Mouse (Mus musculus) forelimb bud, embryonic 11.5 days (tissue): ENCODE results near the gene Il17re.

Source experiments
- DNase-seq: peaks from one replicate; pipeline ENCODE4 v3.0.0-alpha.2; 2012; ENCODE audit warnings: low read depth, low spot score

The Il17re gene

DNA sequence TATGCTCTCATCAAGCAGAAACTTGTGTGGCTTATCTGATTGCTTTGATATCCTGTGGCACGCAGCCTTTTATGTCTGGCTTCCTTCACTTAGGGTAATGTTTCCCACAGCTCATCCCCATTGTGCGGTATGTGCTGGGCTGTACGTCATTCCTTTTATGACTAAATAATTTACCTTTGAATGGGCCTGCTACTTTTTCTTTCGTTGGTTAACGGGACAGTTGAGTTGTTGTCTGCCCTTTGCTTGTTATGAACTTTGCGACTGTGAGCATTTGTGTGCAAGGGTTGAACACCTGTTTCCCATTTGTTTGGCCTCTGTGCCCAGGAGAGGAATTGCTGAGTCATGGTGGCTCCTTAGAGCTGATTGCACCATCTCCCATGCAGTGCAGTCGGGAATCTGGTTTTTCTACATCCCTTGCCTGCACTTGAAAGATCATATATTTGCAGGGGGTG lies 28.9 kb downstream of the Il17re start:
- DNase-seq = peak; percentile 81

- DNase-seq = no peak
Observed at GRCm38 (mm10) chr6:113489410-113489809, 31.1 kb downstream of the Il17re start.

- no peak for DNase-seq
Observed at GRCm38 (mm10) chr6:113492101-113492864, 34.0 kb downstream of the Il17re start.

GRCm38 (mm10) chr6:113494258-113494788 lies 36.0 kb downstream of the Il17re start:
- DNase-seq = peak; percentile 75

- no peak for DNase-seq
Observed at GRCm38 (mm10) chr6:113495071-113495675, 36.9 kb downstream of the Il17re start.

- no peak for DNase-seq
Observed at GRCm38 (mm10) chr6:113499346-113499745, 41.1 kb downstream of the Il17re start.

- peak; percentile 26 for DNase-seq
Observed at GRCm38 (mm10) chr6:113501388-113502084, 43.3 kb downstream of the Il17re start, which contains the start of gene Prrt3. Prrt3 (minus strand) TSS chr6:113501931.

DNA sequence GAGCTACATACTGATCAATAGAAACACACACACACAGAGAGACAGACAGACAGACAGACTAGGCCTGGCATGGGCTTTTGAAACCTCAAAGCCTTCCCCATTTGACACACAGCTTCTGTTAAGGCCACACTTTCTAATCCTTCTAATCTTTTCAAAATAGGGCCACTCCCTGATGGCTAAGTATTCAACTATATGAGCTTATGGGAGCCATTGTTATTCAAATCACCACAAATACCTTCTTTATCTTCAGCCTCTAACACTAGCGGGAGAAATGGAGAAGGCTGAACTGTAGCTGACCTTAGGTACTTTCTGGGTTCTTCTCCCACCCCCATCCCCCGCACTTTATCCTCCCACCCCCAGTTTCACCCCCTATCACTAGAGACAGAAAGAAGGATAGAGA lies 44.5 kb downstream of the Il17re start:
- DNase-seq = no peak

DNA sequence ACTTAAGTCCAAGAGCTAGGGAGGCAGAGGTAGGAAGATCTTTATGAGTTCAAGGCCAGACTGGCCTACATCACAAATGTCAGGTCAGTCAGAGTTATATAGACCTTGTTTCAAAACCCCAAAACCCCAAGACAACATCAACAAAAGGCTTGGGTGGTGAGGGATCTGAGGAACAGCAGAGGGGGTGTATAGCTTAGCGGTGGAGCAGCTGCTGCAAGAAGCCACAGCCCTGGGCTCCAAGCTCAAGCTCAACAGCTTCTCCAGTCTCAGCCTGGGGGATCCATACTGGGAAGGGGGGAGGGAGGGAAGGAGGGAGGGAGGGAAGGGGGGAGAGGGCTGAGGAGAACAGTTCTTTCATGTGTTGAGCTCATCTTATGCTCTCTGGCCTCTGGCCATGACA lies 47.4 kb downstream of the Il17re start:
- DNase-seq = no peak

GRCm38 (mm10) chr6:113507130-113507529 lies 48.8 kb downstream of the Il17re start:
- DNase-seq = no peak

GRCm38 (mm10) chr6:113508272-113508946 lies 50.1 kb downstream of the Il17re start:
- no peak for DNase-seq

GRCm38 (mm10) chr6:113508947-113509280 lies 50.6 kb downstream of the Il17re start:
- no peak for DNase-seq

DNA sequence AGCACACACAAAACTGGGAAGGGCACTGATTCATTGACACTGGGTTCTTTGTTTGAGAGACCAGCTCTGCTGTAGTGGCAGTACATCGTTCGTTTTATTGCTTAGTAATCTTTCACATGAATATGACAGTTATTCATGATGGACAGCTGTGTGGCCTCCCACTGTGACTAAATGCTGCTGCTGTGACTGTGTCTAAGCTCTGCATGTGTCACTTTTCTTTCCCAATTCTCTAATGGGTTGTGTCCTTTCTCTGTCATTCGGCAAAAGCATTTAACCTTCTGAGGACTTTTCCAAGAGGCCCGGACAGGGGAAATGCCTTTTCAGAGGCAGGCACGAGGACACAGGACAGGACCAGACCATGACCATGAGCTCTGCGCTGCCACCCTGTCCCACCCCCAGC lies 55.7 kb downstream of the Il17re start:
- no peak for DNase-seq

- no peak for DNase-seq
Observed at GRCm38 (mm10) chr6:113514600-113514999, 56.3 kb downstream of the Il17re start.

- no peak for DNase-seq
Observed at GRCm38 (mm10) chr6:113517434-113518080, 59.3 kb downstream of the Il17re start.
